Mouse (Mus musculus) limb, embryonic 13.5 days (tissue): ENCODE measurements around the gene Pex10. TPM values are rescaled to one million over a fixed set of nuclear protein-coding genes. Genes with fewer than 3 reads are reported as not detected.

Experiments used
- ATAC-seq: fragments of 200-750 bp; cut with Nextera tagmentation; 2 replicates; pipeline ENCODE4 v1.8.0; 2017; ENCODE audit warnings: low read depth, moderate number of reproducible peaks, moderate TSS enrichment; ENCODE audit not compliant: low FRiP score
- H3K27ac ChIP-seq: fragments of 300-500 bp; sonication (generic); 2 replicates; pipeline ENCODE4 v1.5.1; 2015; ENCODE audit warnings: inconsistent platforms, mild to moderate bottlenecking, moderate library complexity
- H3K27me3 ChIP-seq: fragments of 300-500 bp; sonication (generic); 2 replicates; pipeline ENCODE4 v1.6.1; 2015; ENCODE audit warnings: mild to moderate bottlenecking, inconsistent platforms
- H3K36me3 ChIP-seq: fragments of 300-500 bp; sonication (generic); 2 replicates; pipeline ENCODE4 v1.6.1; 2015; ENCODE audit warnings: inconsistent platforms, mild to moderate bottlenecking, moderate library complexity
- H3K4me1 ChIP-seq: fragments of 300-500 bp; sonication (generic); 2 replicates; pipeline ENCODE4 v1.6.1; 2015; ENCODE audit warnings: inconsistent platforms
- H3K4me2 ChIP-seq: fragments of 300-500 bp; sonication (generic); replicated peaks from 2 replicates; pipeline ENCODE4 v1.6.1; 2015; ENCODE audit warnings: inconsistent platforms, mild to moderate bottlenecking, moderate library complexity
- H3K4me3 ChIP-seq: fragments of 300-500 bp; sonication (generic); 2 replicates; pipeline ENCODE4 v1.5.1; 2015; ENCODE audit warnings: moderate library complexity, mild to moderate bottlenecking, inconsistent platforms
- H3K9ac ChIP-seq: fragments of 300-500 bp; sonication (generic); 2 replicates; pipeline ENCODE4 v1.6.1; 2015; ENCODE audit warnings: mild to moderate bottlenecking, inconsistent platforms
- H3K9me3 ChIP-seq: fragments of 300-500 bp; sonication (generic); 2 replicates; pipeline ENCODE4 v1.6.1; 2016; ENCODE audit warnings: inconsistent platforms
- WGBS: fragments of 180-500 bp; shearing (Covaris S2); methylation state at CpG from one replicate; pipeline ENCODE4 v1.1.7; 2015; 5-methylcytosine and 5-hydroxymethylcytosine counted together
- polyA plus RNA-seq: library from polyadenylated mRNA; unstranded; fragments of >200 nt; fragmentation: Nextera tagmentation; extraction: Ambion mirVana; gene quantifications from 2 replicates; pipeline ENCODE4 v1.2.1, GENCODE M21; 2015

The Pex10 gene
- polyA plus RNA-seq = 22.3 and 22.6 TPM in 2 replicates

GRCm38 (mm10) chr4:155066834-155067522, at the start of gene Pex10:
Pex10 (plus strand) TSS chr4:155067016.
- under 1% methylated on average over 48 of the region's 48 CpGs for WGBS
- Histone ChIP-seq H3K4me1 (peaks cover 21% of the 10 kb centered on the region), H3K9me3 (no peaks in the 10 kb centered on the region), H3K4me3 (peak within 1 kb of the TSS; percentile 74), H3K36me3 (peaks cover 40% of the 10 kb centered on the region), H3K4me2 (peak within 1 kb of the TSS; percentile 87), H3K27me3 (0 out of 2 replicates have a peak, but pooled peaks cover 1% of the 10 kb centered on the region), H3K9ac (peak within 1 kb of the TSS; percentile 88), H3K27ac (peak within 1 kb of the TSS; percentile 74)
- ATAC-seq = peak; percentile 93

- no peak overlapping the region for H3K4me2 ChIP-seq
- no peak for ATAC-seq
- H3K27me3 ChIP-seq = 0 out of 2 replicates have a peak, but pooled peaks cover 7% of the 10 kb centered on the region
- 59% methylated on average over 11 of the region's 11 CpGs for WGBS
- no peak overlapping the region for H3K27ac ChIP-seq
- H3K9me3 ChIP-seq = no peaks in the 10 kb centered on the region
- H3K36me3 ChIP-seq = no peaks in the 10 kb centered on the region
- no peak overlapping the region for H3K4me3 ChIP-seq
- no peak overlapping the region for H3K9ac ChIP-seq
- peaks cover 21% of the 10 kb centered on the region for H3K4me1 ChIP-seq
Observed at GRCm38 (mm10) chr4:155017253-155017878, 49.5 kb upstream of the Pex10 start.

- ATAC-seq = no peak
- Histone ChIP-seq H3K9ac (no peak overlapping the region), H3K9me3 (no peaks in the 10 kb centered on the region), H3K4me2 (no peak overlapping the region), H3K27ac (no peak overlapping the region), H3K36me3 (no peaks in the 10 kb centered on the region), H3K4me1 (peaks cover 21% of the 10 kb centered on the region), H3K4me3 (no peak overlapping the region), H3K27me3 (0 out of 2 replicates have a peak, but pooled peaks cover 7% of the 10 kb centered on the region)
- WGBS = 70% methylated on average over 8 of the region's 8 CpGs
Observed at GRCm38 (mm10) chr4:155018066-155018465, 48.8 kb upstream of the Pex10 start.

GRCm38 (mm10) chr4:155018601-155019335, 48.0 kb upstream of the Pex10 start:
- peak; percentile 30; the same call in 1 of the 2 replicates for ATAC-seq
- peak overlapping the region; percentile 25 for H3K4me2 ChIP-seq

GRCm38 (mm10) chr4:155019336-155019847, 47.4 kb upstream of the Pex10 start:
- Histone ChIP-seq H3K4me2 (peak overlapping the region; percentile 25), H3K27me3 (0 out of 2 replicates have a peak, but pooled peaks cover 7% of the 10 kb centered on the region), H3K9ac (no peak overlapping the region), H3K27ac (no peak overlapping the region), H3K4me3 (no peak overlapping the region), H3K9me3 (no peaks in the 10 kb centered on the region), H3K4me1 (peaks cover 21% of the 10 kb centered on the region), H3K36me3 (no peaks in the 10 kb centered on the region)
- 2% methylated on average over 10 of the region's 10 CpGs for WGBS
- ATAC-seq = no peak

More at GRCm38 (mm10) chr4:155018601-155019335, 48.0 kb upstream of the Pex10 start:
- 4% methylated on average over 15 of the region's 15 CpGs for WGBS
- no peaks in the 10 kb centered on the region for H3K36me3 ChIP-seq
- no peak overlapping the region for H3K27ac ChIP-seq
- no peaks in the 10 kb centered on the region for H3K9me3 ChIP-seq
- peaks cover 21% of the 10 kb centered on the region for H3K4me1 ChIP-seq
- no peak overlapping the region for H3K9ac ChIP-seq
- 0 out of 2 replicates have a peak, but pooled peaks cover 7% of the 10 kb centered on the region for H3K27me3 ChIP-seq
- H3K4me3 ChIP-seq = no peak overlapping the region

GRCm38 (mm10) chr4:155020141-155020540, 46.7 kb upstream of the Pex10 start:
- no peak overlapping the region for H3K9ac ChIP-seq
- no peak overlapping the region for H3K27ac ChIP-seq
- H3K36me3 ChIP-seq = no peaks in the 10 kb centered on the region
- H3K4me3 ChIP-seq = no peak overlapping the region
- ATAC-seq = no peak
- peaks cover 21% of the 10 kb centered on the region for H3K4me1 ChIP-seq
- H3K4me2 ChIP-seq = no peak overlapping the region
- no peaks in the 10 kb centered on the region for H3K9me3 ChIP-seq
- 0 out of 2 replicates have a peak, but pooled peaks cover 7% of the 10 kb centered on the region for H3K27me3 ChIP-seq
- 48% methylated on average over 1 of the region's 1 CpGs for WGBS

- H3K9ac ChIP-seq = no peak overlapping the region
- H3K4me3 ChIP-seq = no peak overlapping the region
- no peak overlapping the region for H3K4me2 ChIP-seq
- no peaks in the 10 kb centered on the region for H3K9me3 ChIP-seq
- ATAC-seq = no peak
- 54% methylated on average over 9 of the region's 9 CpGs for WGBS
- H3K36me3 ChIP-seq = no peaks in the 10 kb centered on the region
- no peak overlapping the region for H3K27ac ChIP-seq
- H3K27me3 ChIP-seq = 0 out of 2 replicates have a peak, but pooled peaks cover 7% of the 10 kb centered on the region
- H3K4me1 ChIP-seq = peaks cover 21% of the 10 kb centered on the region
Observed at GRCm38 (mm10) chr4:155020813-155021212, 46.0 kb upstream of the Pex10 start.

GRCm38 (mm10) chr4:155022228-155022855, 44.5 kb upstream of the Pex10 start:
- Histone ChIP-seq H3K27ac (no peak overlapping the region), H3K4me3 (no peak overlapping the region), H3K4me2 (no peak overlapping the region), H3K4me1 (peaks cover 19% of the 10 kb centered on the region), H3K9ac (no peak overlapping the region), H3K9me3 (0 out of 2 replicates have a peak, but pooled peaks cover 4% of the 10 kb centered on the region), H3K27me3 (0 out of 2 replicates have a peak, but pooled peaks cover 7% of the 10 kb centered on the region), H3K36me3 (no peaks in the 10 kb centered on the region)
- no peak for ATAC-seq
- WGBS = 64% methylated on average over 7 of the region's 7 CpGs

GRCm38 (mm10) chr4:155024170-155025010, 42.4 kb upstream of the Pex10 start:
- Histone ChIP-seq H3K9me3 (0 out of 2 replicates have a peak, but pooled peaks cover 4% of the 10 kb centered on the region), H3K27me3 (no peaks in the 10 kb centered on the region), H3K36me3 (no peaks in the 10 kb centered on the region), H3K4me2 (no peak overlapping the region), H3K9ac (no peak overlapping the region), H3K4me1 (peaks cover 11% of the 10 kb centered on the region), H3K4me3 (no peak overlapping the region), H3K27ac (no peak overlapping the region)
- 88% methylated on average over 11 of the region's 11 CpGs for WGBS
- no peak for ATAC-seq

- H3K9me3 ChIP-seq = no peaks in the 10 kb centered on the region
Observed at GRCm38 (mm10) chr4:155033115-155033514, 33.7 kb upstream of the Pex10 start.

GRCm38 (mm10) chr4:155034202-155034601, 32.6 kb upstream of the Pex10 start:
- Histone ChIP-seq H3K9ac (no peak overlapping the region), H3K4me1 (0 out of 2 replicates have a peak, but pooled peaks cover 12% of the 10 kb centered on the region), H3K4me2 (no peak overlapping the region), H3K27me3 (peaks cover 61% of the 10 kb centered on the region), H3K27ac (no peak overlapping the region), H3K4me3 (no peak overlapping the region), H3K36me3 (no peaks in the 10 kb centered on the region), H3K9me3 (no peaks in the 10 kb centered on the region)
- 25% methylated on average over 7 of the region's 7 CpGs for WGBS
- ATAC-seq = no peak

More at GRCm38 (mm10) chr4:155033115-155033514, 33.7 kb upstream of the Pex10 start:
- H3K9ac ChIP-seq = no peak overlapping the region
- peaks cover 57% of the 10 kb centered on the region for H3K27me3 ChIP-seq
- 45% methylated on average over 6 of the region's 6 CpGs for WGBS
- H3K27ac ChIP-seq = no peak overlapping the region
- 0 out of 2 replicates have a peak, but pooled peaks cover 12% of the 10 kb centered on the region for H3K4me1 ChIP-seq
- no peaks in the 10 kb centered on the region for H3K36me3 ChIP-seq
- H3K4me2 ChIP-seq = no peak overlapping the region
- ATAC-seq = no peak
- H3K4me3 ChIP-seq = no peak overlapping the region
